Mouse (Mus musculus): ENCODE results near the gene Ryr2. TPM values are rescaled to one million over a fixed set of nuclear protein-coding genes. Genes with fewer than 3 reads are reported as not detected.

The Ryr2 gene
- polyA plus RNA-seq, 2 experiments, result 0.16 to 0.19 TPM

- Histone ChIP-seq H3K4me2 (ENCODE audit: low read depth) (no peak overlapping the region), H3K9ac (replicated peaks) (no peak overlapping the region), H3K36me3 (replicated peaks; ENCODE audit: control insufficient read depth, insufficient read depth, low read depth) (no peaks in the 10 kb centered on the region), H3K4me1 (replicated peaks; ENCODE audit: control insufficient read depth in 2 of 2, insufficient read depth in 2 of 2, low read length in 1 of 2) (no peaks in the 10 kb centered on the region), H3K9me3 (ENCODE audit: control insufficient read depth, low read length) (no peaks in the 10 kb centered on the region), H3K27me3 (ENCODE audit: control insufficient read depth, insufficient read depth, low read length) (no peaks in the 10 kb centered on the region), H3K4me3 (ENCODE audit: insufficient read depth in 1 of 2, low read depth in 2 of 2, low read length in 2 of 2) (no peak overlapping the region), H3K27ac (no peak overlapping the region)
- no peak for ATAC-seq (ENCODE audit: insufficient read depth)
- WGBS (ENCODE audit: insufficient replicate concordance), result 61% methylated on average over 7 of the region's 7 CpGs
- DNase-seq (ENCODE audit: low read depth in 3 of 3, low spot score in 3 of 3), result no peak
- TF ChIP-seq EP300 (IDR thresholded peaks at IDR 0.05; ENCODE audit: low read depth) (no peak), CTCF (IDR thresholded peaks at IDR 0.05; ENCODE audit: low read depth) (no peak)
These were observed 482.2 kb downstream of the Ryr2 start for GRCm38 (mm10) chr13:11624513-11624912.

DNA sequence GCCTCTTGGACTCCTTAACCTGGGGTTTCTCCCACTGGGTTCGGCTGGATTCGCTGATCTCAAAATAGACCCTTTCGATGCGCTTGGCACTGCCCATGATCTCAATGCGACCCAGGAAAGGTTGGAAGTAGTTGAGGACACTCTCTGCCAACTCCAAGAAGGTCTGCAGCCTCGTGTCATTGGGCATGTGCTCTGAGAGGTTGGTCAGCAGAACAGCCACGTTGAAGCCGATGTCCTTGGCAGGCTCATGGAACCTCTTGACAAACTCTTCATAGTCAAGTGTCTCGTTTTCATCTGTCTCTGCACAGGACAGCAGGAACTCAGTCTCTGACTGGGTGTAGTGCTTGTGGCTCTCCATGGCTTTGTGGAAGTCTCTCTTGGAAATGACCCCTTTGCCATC is 511.3 kb downstream of the Ryr2 start:
- Histone ChIP-seq H3K27ac (no peak overlapping the region), H3K4me2 (ENCODE audit: low read depth) (no peak overlapping the region), H3K27me3 (ENCODE audit: control insufficient read depth, insufficient read depth, low read length) (no peaks in the 10 kb centered on the region), H3K4me3 (ENCODE audit: insufficient read depth in 1 of 2, low read depth in 2 of 2, low read length in 2 of 2) (no peak overlapping the region), H3K9me3 (ENCODE audit: control insufficient read depth, low read length) (no peaks in the 10 kb centered on the region), H3K9ac (replicated peaks) (no peak overlapping the region), H3K36me3 (replicated peaks; ENCODE audit: control insufficient read depth, insufficient read depth, low read depth) (no peaks in the 10 kb centered on the region), H3K4me1 (replicated peaks; ENCODE audit: control insufficient read depth in 2 of 2, insufficient read depth in 2 of 2, low read length in 1 of 2) (no peaks in the 10 kb centered on the region)
- 56% methylated on average over 9 of the region's 9 CpGs for WGBS (ENCODE audit: insufficient replicate concordance)
- TF ChIP-seq EP300 (IDR thresholded peaks at IDR 0.05; ENCODE audit: low read depth) (no peak), CTCF (IDR thresholded peaks at IDR 0.05; ENCODE audit: low read depth) (no peak)
- DNase-seq (ENCODE audit: low read depth in 3 of 3, low spot score in 3 of 3) (no peak), ATAC-seq (ENCODE audit: insufficient read depth) (no peak)

- Histone ChIP-seq H3K4me2 (ENCODE audit: low read depth) (no peak overlapping the region), H3K36me3 (replicated peaks; ENCODE audit: control insufficient read depth, insufficient read depth, low read depth) (no peaks in the 10 kb centered on the region), H3K9me3 (ENCODE audit: control insufficient read depth, low read length) (no peaks in the 10 kb centered on the region), H3K9ac (replicated peaks) (no peak overlapping the region), H3K4me3 (ENCODE audit: insufficient read depth in 1 of 2, low read depth in 2 of 2, low read length in 2 of 2) (no peak overlapping the region), H3K27me3 (ENCODE audit: control insufficient read depth, insufficient read depth, low read length) (no peaks in the 10 kb centered on the region), H3K27ac (no peak overlapping the region), H3K4me1 (replicated peaks; ENCODE audit: control insufficient read depth in 2 of 2, insufficient read depth in 2 of 2, low read length in 1 of 2) (no peaks in the 10 kb centered on the region)
- 15% methylated on average over 7 of the region's 7 CpGs for WGBS (ENCODE audit: insufficient replicate concordance)
- TF ChIP-seq CTCF (IDR thresholded peaks at IDR 0.05; ENCODE audit: low read depth) (no peak), EP300 (IDR thresholded peaks at IDR 0.05; ENCODE audit: low read depth) (no peak)
- no peak for ATAC-seq (ENCODE audit: insufficient read depth)
- no peak for DNase-seq (ENCODE audit: low read depth in 3 of 3, low spot score in 3 of 3)
These were observed 521.5 kb downstream of the Ryr2 start for GRCm38 (mm10) chr13:11585283-11585682.

GRCm38 (mm10) chr13:11572552-11572951 is 534.2 kb downstream of the Ryr2 start:
- H3K27me3 ChIP-seq (ENCODE audit: control insufficient read depth, insufficient read depth, low read length), result no peaks in the 10 kb centered on the region
- 53% methylated on average over 1 of the region's 2 CpGs for WGBS (ENCODE audit: insufficient replicate concordance)
- ATAC-seq (ENCODE audit: insufficient read depth) (no peak), DNase-seq (ENCODE audit: low read depth in 3 of 3, low spot score in 3 of 3) (no peak)
- no peak overlapping the region for H3K9ac ChIP-seq (replicated peaks)
- no peak overlapping the region for H3K27ac ChIP-seq
- H3K4me1 ChIP-seq (replicated peaks; ENCODE audit: control insufficient read depth in 2 of 2, insufficient read depth in 2 of 2, low read length in 1 of 2), result no peaks in the 10 kb centered on the region
- H3K4me2 ChIP-seq (ENCODE audit: low read depth), result no peak overlapping the region
- no peak overlapping the region for H3K4me3 ChIP-seq (ENCODE audit: insufficient read depth in 1 of 2, low read depth in 2 of 2, low read length in 2 of 2)
- no peak for TF ChIP-seq CTCF (IDR thresholded peaks at IDR 0.05; ENCODE audit: low read depth)
- no peak for TF ChIP-seq EP300 (IDR thresholded peaks at IDR 0.05; ENCODE audit: low read depth)
- no peaks in the 10 kb centered on the region for H3K36me3 ChIP-seq (replicated peaks; ENCODE audit: control insufficient read depth, insufficient read depth, low read depth)
- H3K9me3 ChIP-seq (ENCODE audit: control insufficient read depth, low read length), result no peaks in the 10 kb centered on the region

DNA sequence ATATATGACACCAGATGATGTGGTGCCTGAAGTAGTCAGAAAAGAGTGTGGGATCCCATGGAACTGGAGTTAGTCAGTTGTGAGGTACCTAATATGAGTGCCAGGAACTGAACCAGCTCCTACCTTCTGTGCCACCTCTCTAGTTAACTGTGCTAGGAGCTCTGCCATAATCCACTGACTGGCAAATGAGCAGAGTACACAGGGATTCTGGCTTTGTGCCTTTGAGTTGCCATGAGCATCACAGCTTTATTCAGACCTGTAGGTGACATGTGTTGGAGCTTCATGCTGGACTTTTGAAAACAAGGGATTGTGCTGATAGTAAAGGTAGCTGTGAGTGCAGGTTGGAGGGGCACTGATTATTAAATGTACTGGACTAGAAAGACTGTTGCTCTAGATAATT is 539.4 kb downstream of the Ryr2 start:
- TF ChIP-seq EP300 (IDR thresholded peaks at IDR 0.05; ENCODE audit: low read depth) (no peak), CTCF (IDR thresholded peaks at IDR 0.05; ENCODE audit: low read depth) (no peak)
- no peak overlapping the region for H3K4me3 ChIP-seq (ENCODE audit: insufficient read depth in 1 of 2, low read depth in 2 of 2, low read length in 2 of 2)
- H3K4me2 ChIP-seq (ENCODE audit: low read depth), result no peak overlapping the region
- H3K9ac ChIP-seq (replicated peaks), result no peak overlapping the region
- DNase-seq (ENCODE audit: low read depth in 3 of 3, low spot score in 3 of 3) (no peak), ATAC-seq (ENCODE audit: insufficient read depth) (no peak)
- H3K27ac ChIP-seq, result no peak overlapping the region
- no peaks in the 10 kb centered on the region for H3K36me3 ChIP-seq (replicated peaks; ENCODE audit: control insufficient read depth, insufficient read depth, low read depth)
- no peaks in the 10 kb centered on the region for H3K27me3 ChIP-seq (ENCODE audit: control insufficient read depth, insufficient read depth, low read length)
- no peaks in the 10 kb centered on the region for H3K4me1 ChIP-seq (replicated peaks; ENCODE audit: control insufficient read depth in 2 of 2, insufficient read depth in 2 of 2, low read length in 1 of 2)
- no peaks in the 10 kb centered on the region for H3K9me3 ChIP-seq (ENCODE audit: control insufficient read depth, low read length)

Measured in liver, embryonic 14.5 days (tissue).